Mouse (Mus musculus) lung, postnatal 0 days (tissue): Measurements from ENCODE around the gene Cpne4.

Source experiments
- CTCF ChIP-seq: IDR thresholded peaks from 2 replicates; pipeline ENCODE4 v1.5.1; 2016; ENCODE audit warnings: antibody characterized with exemption, mild to moderate bottlenecking
- EP300 ChIP-seq: IDR thresholded peaks from 2 replicates; pipeline ENCODE4 v1.6.1; 2016; ENCODE audit warnings: antibody characterized with exemption, mild to moderate bottlenecking, control low read depth

DNA sequence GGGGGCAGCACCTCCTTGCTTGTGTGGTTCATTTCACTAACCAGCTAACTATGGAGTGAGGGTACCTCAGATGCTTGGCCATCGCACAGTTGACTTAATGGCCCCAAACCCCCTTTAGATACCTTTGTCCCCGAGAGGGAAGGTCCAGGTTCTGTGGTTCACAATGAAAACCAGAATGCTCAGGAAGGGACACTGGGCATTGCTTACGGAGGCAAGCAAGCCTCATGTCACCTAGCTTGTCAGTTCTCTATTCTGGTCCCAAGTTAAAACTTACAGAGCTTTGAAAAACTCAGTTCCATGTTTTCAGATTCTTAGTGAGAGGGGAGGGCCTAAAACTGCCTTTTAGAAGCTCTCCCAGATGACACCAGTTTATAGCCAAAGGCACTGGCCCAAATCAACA, 533.2 kb downstream of the Cpne4 start:
- TF ChIP-seq CTCF (no peak), EP300 (no peak)
